Mouse (Mus musculus) kidney, adult 2 months (tissue): ENCODE measurements at regions not wholly inside any gene's neighbourhood (a gene's known extent, or its start where the extent isn't known, plus 50 kb on each side); places are given as distances from the start of the nearest gene placed in this dataset.

ENCODE experiments used
- CTCF ChIP-seq: fragments of 200-500 bp; conservative IDR thresholded peaks from 2 replicates; pipeline ENCODE4 v1.5.1; 2011; ENCODE audit warnings: low read depth, mild to moderate bottlenecking, control low read depth, low read length, moderate library complexity, mixed read lengths; ENCODE audit not compliant: insufficient read depth, insufficient read length
- POLR2A ChIP-seq: fragments of 200-500 bp; IDR thresholded peaks from one replicate; pipeline ENCODE4 v1.6.1; 2011; ENCODE audit warnings: low read depth, low read length, control low read depth

DNA sequence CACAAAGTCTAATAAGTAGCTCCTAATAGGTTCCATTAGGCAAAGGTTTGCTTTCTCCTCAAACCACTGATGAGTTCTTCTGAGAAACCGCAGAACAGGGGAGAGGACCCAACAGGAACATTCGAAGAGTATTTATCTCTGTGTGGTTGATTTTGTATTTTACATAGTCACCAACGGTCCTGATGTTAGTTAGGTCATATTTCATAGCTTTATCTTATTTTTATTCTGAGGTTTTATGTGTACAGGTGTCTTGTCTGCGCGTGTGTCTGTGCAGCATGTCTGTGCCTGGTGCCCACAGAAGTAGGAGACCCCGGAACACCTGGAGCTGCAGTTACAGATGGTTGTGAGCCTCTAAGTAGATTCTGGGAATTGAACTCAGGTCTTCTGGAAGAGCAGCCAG is 68.9 kb downstream of the Cd24a start:
- TF ChIP-seq CTCF (no peak), POLR2A (no peak)
